Mouse (Mus musculus): ENCODE measurements around the gene Rrnad1.

Gene Rrnad1

DNA sequence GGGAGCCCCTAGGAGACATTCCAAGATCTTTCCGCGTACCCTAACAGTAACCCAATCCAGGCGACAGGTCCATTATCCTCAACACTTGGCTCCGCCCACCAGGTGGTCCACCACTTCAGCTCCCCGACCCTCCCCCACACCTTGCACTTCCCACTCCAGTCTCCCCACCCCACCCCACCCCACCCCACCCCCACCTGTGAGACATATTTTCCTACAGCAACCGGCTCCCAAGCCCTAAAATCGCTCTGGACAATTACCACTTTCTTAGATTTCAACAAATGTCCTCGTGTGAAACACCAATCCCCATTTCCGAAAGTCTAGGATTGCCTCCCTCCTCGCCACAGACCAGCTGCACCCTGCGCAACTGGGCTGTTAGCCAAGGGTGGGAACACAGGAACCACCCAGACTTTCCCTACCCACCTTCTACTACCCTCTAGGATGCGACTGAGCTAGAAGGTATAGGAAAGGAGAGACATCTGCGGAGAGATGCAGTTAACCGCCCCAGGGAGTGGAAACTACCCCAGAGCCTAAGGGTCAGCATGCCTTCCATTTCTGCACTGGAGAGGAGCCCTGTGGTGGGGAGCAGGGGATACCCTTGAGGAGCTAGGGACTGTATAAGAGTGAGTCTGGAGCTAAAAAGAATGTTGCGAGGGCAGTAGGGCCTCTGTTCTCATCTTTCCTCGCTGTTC lies 18.9 kb upstream of the Rrnad1 start:
- 46% methylated on average over 16 of the region's 16 CpGs for WGBS

DNA sequence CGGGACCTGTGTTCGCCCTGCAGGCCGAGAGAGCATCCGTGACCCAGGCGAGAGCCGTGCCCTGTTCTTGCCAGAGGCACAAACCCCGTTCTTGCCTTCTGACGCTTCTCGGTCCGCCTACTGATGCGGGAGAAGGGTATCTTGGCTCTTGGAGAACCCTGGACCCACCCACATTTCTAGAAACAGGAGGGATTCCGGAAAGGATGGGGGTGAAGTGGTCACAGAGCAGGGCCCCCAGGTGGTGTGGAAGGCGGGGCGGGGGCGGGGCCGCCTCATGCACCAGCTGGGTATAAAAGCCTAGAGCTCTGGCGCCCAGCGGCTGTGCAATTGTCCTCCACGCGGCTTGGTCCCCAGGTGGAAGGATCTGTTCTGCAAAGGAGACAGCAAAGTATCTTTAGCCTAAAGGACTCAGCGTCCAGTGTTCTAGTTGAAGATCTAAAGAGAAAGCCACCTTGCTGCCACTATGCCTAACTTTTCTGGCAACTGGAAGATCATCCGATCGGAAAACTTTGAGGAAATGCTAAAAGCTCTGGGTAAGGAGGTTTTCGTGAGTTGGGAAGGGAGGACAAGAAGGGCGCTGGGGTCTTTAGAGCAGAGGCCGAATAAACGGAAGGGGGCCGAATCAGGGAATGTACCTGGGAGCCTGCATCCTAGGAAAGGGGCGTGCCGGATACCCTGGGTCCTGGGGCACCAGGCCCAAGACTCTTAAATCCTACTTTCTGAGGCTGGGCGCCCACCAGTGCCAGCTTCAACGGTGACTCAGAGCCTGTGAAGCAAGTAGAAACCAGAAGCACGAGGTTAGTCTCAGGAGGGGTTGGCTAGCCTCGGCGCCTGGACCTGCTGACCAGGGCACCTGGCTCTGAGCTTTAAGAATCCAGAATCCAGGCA lies 18.1 kb upstream of the Rrnad1 start, which contains the start of gene Crabp2:
Gene Crabp2, plus strand, starts transcription at position 289 of the 888 bp plus-strand sequence.
- WGBS, result 7% methylated on average over 35 of the region's 35 CpGs

DNA sequence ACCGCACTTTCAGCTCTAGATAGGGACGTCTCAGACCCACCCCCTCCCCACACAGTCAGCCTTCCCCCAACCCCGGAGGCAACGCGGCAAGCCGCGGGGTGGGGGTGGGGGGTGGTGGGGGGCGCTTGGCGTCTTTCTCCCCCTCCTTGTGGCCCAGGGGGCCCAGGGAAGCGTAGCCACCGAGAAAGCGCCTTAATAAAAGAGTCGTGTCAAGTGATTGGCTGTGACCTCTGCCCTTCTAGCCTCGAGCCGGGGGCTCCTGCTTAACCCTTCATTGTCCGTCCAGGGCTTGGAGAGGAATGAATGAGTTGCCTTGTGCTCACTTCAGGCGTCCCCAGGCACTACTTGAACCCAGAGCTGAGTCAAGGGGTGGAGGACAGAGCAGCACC lies 17.3 kb upstream of the Rrnad1 start:
- 2% methylated on average over 14 of the region's 17 CpGs for WGBS

DNA sequence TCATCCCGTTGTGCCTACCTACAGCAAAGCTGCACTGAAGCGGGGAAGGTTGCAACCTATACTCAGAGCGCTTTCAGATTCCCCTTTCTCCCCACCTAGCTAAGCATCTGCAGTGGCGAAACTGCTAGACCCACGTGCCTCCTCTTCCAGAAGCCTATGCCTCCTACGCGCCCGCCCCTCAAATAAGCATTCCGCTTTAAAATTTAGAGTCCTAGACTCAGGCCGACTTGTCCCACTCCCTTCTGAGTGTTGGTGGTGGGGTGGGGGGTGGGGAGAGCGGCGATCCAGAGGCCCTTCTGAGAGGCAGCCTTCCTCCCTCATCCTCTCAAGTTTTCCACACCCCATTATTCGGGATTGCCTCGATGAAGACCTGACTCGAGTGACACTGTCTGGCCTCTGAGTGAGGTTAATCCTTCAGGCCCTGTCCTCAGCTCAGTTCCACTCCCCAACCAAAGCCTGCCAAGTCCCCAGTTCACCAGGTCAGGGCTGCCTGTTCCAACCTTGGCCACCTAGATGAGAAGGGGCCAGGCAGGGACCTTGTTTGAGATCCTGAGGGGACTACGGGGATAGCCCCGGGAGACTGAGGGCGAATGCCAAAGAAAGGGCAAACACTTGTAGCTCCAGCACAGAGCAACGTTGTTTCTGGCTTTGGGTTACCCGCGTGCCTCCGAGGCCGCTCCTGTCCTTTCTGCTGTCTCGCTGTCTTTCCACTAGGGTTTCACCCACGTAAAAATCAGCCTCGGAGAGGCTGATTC lies 16.7 kb upstream of the Rrnad1 start:
- WGBS, result 13% methylated on average over 26 of the region's 26 CpGs

DNA sequence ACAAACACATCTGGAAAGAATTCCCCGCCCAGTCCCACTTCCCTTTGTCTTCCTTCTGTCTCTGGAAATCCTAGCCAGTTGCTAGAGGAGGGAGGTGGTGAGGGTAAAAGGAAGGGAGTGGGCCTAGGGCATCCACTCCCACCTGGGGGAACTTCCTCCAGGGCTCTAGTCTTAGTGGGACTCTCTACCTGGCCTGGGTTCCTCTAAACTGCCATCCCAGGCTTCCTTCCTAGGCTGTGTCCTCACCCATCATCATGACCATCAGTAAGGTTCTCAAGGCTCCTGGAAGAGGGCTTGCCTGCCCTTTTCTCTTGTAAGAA lies 16.0 kb upstream of the Rrnad1 start:
- WGBS, result 85% methylated on average over 1 of the region's 1 CpGs

DNA sequence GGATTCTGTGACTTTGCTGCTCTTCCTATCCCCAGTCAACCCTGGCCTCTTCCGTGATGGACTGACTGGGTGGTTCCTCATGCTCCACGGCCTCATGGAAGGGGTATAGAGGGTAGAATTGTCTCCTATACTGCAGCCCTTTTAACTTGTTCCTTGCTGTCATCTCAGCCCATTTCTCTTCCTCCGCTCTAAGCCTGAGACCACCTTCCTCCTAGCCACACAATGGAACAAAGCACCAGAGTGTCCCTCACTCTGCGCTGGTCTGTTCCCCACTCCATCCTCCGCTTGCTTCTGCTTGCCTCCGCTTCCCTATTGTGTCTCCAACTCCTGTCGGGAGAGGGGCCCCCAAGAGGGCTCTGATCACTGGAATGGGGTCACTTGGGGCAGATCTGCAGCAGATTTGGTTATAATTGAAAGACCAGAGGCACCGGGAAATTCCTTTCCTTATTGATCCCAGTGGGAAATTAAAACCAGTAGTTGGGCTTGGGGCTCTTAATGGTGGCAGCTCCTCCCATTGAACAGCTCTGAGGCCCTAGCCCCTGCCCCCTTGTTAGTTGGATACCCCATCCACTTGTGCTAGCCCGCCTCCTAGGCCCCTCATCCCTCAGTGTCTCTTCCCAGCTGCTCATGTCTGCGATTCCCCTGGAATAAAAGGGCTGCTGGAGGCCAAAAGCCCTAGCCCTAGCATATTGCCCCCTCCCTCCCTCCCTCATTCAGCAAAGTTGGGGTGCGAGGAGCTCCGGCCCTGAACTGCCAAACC lies 15.4 kb upstream of the Rrnad1 start:
- WGBS, result 73% methylated on average over 12 of the region's 12 CpGs

DNA sequence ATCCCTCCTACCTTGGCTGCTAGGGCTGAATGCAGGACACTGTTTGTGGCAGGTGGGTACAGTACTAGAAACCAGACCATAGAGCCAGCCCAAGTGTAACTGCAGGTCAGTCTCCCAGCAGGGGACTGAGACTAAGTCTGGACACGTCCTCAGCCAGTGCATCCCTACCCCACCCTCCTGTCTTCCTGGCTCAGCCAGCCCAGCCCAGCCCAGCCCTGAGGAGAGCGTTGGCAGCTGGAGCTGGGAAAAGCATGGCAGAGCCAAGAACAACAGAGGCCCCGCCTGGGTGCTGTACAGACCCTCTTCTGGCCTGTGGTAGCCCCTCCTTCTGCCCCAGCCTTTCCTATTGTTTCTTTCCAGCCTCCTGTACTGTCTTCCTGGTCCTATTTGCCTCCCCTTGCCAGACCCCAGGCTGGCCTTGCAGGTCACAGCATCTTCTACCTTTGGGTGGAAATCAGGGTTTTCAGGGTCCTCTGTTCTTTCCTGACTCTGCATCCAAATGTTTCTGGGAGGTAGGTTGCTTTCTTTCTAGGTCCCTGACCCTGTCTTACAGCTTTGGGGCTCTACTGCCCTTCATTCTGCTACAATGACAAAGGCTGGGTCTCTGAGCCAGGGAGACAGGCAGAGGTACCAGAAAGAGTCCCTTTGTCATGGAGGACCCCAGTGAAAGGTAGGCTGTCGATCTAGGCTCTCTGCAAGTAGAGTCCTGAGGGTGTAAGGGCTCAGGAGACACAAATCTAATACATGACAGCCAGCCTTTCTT lies 14.5 kb upstream of the Rrnad1 start:
- 37% methylated on average over 4 of the region's 4 CpGs for WGBS

DNA sequence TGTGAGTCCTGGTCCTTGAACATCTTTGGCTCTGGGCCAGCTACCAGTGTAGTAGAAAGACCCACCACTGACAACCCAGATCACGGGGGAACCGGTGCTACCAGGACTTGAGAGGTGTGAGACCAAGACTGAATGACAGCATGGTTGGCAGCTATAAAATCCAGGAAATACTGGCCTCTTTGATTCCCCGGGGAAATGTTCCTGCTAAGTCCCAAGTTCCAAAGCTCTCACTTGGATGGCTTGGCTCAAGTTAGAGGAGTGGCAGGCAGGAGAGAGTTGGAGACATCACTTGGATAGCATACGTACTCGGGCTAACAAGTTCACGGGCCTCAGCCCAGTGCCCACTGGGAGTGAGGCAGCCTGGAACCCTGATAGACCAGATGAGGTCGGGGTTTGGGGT lies 13.1 kb upstream of the Rrnad1 start:
- WGBS, result 74% methylated on average over 7 of the region's 7 CpGs

DNA sequence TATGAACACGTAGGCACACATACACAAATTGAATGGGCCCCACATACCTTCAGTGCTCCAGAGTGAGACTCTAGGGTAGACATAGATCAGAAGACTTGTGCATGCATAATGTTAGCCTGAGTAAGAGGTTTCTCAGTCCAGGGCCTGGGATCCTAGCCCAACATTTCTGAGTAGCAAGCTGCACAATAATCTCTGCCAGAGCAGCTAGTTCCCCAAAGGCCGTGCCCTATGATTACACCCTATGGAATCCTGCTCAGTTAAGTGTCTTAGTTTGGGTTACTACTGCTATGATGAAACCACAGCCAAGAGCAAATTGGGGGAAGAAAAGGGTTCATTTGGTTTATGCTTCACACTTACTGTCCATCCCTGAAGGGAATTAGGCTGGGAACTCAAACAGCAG lies 12.0 kb upstream of the Rrnad1 start:
- WGBS, result 97% methylated on average over 2 of the region's 2 CpGs

DNA sequence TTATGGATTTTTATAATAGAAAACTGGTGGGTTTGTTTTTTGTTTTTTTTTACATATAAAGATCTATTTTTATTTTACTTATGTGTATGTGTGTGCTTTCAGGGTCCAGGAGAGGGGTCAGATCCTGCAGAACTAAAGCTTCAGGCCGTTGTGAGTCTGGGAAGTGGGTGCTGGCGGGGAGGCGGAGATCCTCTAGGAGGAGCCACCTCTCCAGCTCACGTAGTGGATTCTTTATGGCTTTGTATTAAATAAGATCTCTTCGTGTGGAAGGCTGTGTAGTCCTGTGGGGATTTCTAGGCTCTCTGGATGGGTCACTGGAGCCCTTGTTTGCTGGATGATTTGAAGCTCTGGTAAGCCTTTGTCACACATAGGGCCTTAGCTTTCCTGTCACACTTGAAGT lies 10.1 kb upstream of the Rrnad1 start:
- 59% methylated on average over 5 of the region's 5 CpGs for WGBS

DNA sequence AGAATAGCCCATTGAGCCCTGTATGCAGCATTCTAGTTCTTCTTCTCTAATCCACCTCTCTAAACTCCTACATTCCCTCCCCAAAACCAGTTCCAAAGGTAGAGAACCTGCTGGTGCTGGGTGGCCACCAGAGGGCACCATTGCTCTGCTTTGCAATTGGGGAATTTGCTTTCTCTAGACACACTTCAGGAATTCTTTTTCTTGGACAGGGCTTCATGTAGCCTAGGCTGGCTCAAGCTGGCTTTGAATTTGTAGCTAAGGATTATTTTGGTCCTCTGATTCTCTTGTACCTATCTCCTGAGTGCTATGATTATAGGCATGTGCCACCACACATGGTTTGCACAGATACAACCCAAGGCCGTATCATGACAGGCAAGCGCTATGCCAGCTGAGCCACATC lies 5.3 kb upstream of the Rrnad1 start:
- WGBS, result 90% methylated on average over 2 of the region's 2 CpGs

DNA sequence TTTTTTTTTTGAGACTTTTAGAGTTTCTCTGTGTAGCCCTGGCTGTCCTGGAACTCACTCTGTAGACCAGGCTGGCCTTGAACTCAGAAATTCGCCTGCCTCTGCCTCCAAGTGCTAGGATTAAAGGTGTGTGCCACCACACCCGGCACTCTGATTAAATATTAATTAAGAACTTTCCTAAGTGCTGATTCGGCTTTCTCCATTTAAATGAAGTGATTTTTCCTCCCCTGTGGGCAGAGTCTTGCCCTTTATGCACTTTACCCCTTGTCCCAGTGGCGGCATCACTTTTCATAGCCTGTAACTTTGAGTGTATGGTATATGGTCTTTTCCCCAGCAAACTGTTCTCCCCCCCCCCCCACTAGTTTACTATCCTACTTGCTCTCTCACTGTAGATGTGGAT lies 4.7 kb upstream of the Rrnad1 start:
- 82% methylated on average over 4 of the region's 4 CpGs for WGBS

DNA sequence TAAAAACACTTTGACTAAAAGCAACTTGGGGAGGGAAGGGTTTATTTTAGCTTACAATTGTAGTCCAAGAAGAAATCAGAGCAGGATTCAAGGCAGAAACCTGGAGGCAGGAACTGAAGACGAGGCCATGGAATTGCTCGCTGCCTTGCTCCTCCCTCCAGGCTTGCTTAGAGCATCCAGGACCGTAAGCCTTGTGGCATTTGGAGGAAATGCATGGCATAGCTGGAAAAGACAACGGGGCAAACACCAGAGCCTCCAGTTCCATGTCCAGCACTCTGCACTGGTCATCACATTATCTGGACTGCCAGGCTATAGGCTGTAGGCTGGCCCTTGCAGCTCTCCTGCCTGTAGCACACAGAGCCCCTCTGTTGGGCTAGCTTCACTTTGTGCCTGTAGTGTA lies 4.0 kb upstream of the Rrnad1 start:
- WGBS, result 41% methylated on average over 4 of the region's 4 CpGs

DNA sequence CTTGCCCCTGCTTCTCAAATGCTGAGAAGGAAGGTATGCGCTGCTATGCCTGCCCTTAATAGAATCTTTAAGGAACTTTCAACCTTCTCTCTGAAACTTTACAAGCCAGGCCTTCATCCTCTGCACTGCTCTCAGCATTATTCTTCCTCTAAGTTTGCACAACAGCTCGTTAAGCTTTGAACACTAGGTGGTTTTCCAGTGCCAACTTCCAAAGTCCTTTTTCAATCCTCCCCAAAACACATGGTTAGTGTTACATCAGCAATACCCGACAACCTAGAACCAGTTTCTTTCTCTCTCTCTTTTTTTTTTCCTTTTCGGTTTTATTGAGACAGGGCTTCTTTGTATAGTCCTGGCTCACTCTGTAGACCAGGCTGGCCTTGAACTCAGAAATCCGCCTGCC lies 3.5 kb upstream of the Rrnad1 start:
- WGBS, result 54% methylated on average over 5 of the region's 5 CpGs

DNA sequence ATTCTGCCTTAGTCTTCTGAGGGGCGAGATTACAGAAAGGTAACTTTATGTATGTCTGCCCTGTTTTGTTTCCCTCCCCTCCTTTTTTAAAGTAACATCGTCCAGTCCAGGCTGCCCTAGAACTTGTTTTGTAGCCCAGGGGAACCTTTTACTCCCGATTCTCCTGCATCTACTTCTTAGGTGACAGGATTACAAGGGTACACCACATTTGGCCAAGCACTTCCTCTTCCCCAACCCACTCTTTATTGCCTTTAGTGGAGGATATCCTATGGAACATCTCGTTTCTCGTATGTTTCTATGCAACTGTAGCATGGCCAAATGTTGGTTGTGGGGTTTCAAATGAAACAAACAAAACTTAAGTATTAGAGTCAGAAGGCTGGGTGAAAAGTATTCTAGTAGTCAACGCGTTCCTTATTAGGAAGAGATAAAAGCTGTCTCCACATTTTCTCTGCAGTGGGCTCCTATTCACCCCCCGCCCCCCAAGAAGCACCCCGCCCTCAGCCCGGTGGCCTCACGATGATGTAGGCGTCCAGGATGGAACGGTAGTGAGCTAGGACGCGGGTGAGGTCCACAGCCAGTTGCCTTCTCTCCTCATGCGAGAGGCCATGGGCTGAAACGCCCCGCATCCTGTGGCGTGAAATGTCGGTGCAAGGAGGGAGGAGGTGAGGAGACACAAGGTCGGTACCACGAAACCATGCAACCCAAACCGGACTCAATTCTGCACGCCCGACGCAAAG lies 1.0 kb downstream of the Rrnad1 start:
- 3% methylated on average over 26 of the region's 26 CpGs for WGBS

DNA sequence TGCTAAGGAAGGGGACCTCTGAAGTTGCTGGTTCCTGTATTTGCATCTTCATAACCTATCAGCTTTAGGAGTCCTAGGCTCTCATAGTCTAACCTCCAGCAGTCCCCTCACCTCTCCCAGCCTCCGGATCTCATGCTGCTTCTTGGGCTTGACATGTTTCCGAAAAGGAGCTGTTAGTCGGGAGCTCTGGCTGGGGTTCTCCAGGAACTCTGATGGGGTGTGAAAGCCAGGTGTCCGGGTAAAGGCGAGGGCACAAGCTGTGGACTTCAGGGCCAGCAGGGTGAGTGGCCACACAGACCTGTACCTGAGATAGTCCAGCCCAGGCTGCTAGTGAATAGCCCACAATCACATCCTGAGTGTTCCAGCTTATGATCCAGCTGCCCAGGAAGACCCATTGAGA lies 3.1 kb downstream of the Rrnad1 start:
- 93% methylated on average over 5 of the region's 5 CpGs for WGBS

DNA sequence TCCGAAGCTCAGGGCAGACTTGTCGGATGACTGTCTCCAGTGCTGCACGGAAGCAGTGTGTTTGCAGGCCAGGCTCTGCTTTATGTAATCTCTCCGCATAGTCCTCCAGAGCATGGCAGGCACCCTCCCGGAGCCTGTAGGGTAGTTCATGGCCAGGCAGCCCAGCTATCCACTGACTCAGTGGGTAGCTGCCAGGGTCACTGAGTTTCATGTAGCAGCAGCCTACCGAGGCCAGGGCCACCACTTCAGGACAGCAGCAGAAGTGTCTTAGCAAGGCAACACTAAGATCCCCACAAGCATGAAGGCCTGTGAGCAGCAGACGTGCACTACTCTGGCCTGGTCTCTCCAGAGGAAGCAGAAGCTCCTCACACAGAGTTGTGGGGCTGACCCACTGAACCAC lies 5.5 kb downstream of the Rrnad1 start:
- WGBS, result 88% methylated on average over 7 of the region's 7 CpGs

DNA sequence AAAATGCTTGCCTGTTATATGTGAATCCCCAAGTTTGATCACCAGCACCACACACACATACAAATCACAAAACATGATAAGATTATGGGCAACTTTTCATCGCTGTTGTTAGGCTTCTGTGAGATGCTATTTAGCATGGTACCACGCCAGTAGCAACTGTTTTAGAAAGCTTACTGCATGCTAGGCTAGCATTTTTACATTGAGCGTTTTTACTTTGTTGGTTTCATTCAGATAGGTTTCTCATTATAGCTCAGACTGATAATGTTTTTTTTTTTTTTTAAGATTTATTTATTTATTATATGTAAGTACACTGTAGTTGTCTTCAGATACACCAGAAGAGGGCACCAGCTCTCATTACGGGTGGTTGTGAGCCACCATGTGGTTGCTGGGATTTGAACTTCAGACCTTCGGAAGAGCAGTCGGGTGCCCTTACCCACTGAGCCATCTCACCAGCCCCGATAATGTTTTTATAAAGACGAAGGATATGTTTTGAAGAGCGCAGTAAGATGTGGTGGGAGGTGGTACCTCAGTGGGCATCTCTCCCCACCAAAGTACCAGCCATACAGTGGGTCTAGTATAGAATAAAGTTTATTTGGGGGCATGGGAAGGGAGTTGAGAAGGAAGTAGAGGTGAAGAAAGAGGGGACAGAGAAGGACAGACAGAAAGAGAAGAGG lies 10.1 kb downstream of the Rrnad1 start:
- WGBS, result 60% methylated on average over 9 of the region's 9 CpGs

DNA sequence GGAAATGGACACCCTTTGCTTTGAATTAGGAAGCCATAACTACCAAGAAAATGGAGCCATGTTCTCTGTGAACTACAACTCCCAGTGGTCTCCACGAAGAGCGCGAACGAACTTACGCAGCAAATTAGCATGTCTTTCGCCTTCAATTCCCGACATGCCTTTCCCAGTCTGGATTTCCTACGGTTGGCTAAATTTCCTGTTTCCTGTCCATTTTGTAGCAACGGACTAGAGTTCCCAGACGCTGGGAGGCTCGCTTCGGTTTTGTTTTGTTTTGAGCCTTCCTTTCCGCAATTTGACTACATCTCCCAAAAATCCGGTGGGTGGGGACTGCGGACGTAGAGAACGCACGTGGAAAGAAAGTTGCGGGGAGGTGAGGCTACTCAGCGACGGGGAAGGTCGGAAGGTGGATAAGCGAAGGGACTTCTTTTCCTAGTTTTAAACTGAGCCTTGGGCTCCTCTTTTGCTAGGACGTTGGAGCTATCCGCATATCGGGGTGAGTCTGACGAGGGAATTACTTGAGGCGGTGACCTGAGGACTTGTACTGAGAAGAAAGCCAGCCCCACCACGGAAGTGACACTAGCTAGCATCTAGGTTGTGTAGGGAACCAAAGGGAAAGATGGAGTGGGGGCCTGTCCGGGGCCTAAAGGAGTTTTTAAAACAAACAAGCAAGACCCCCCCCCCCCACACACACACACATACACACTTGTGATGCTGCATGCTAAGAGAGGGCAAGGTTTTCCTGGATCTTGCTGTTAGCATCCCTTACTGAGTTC lies 11.0 kb downstream of the Rrnad1 start, which contains the start of gene Mrpl24:
Gene Mrpl24, plus strand, starts transcription at position 171 of the 773 bp plus-strand sequence.
- under 1% methylated on average over 30 of the region's 30 CpGs for WGBS
